Mouse (Mus musculus) liver, embryonic 13.5 days (tissue): ENCODE data around the gene Zfp287. TPM values are rescaled to one million over a fixed set of nuclear protein-coding genes. Genes with fewer than 3 reads are reported as not detected.

Experiments used
- ATAC-seq: fragments of 200-750 bp; cut with Nextera tagmentation; 2 replicates; pipeline ENCODE4 v1.8.0; 2017; ENCODE audit warnings: low read depth, mild to moderate bottlenecking, moderate number of reproducible peaks, moderate library complexity
- DNase-seq: peaks from one replicate; pipeline ENCODE4 v3.0.0; 2022
- H3K27ac ChIP-seq: fragments of 300-500 bp; sonication (generic); 2 replicates; pipeline ENCODE4 v1.5.1; 2015; ENCODE audit warnings: moderate library complexity, mild to moderate bottlenecking, inconsistent platforms
- H3K27me3 ChIP-seq: fragments of 300-500 bp; sonication (generic); 2 replicates; pipeline ENCODE4 v1.6.1; 2015; ENCODE audit warnings: mild to moderate bottlenecking, inconsistent platforms
- H3K36me3 ChIP-seq: fragments of 300-500 bp; sonication (generic); 2 replicates; pipeline ENCODE4 v1.6.1; 2015; ENCODE audit warnings: mild to moderate bottlenecking, inconsistent platforms
- H3K4me1 ChIP-seq: fragments of 300-500 bp; sonication (generic); replicated peaks from 2 replicates; pipeline ENCODE4 v1.6.1; 2015; ENCODE audit warnings: inconsistent platforms
- H3K4me2 ChIP-seq: fragments of 300-500 bp; sonication (generic); 2 replicates; pipeline ENCODE4 v1.6.1; 2015; ENCODE audit warnings: inconsistent platforms, mild to moderate bottlenecking, moderate library complexity
- H3K4me3 ChIP-seq: fragments of 300-500 bp; sonication (generic); replicated peaks from 2 replicates; pipeline ENCODE4 v1.5.1; 2015; ENCODE audit warnings: mild to moderate bottlenecking, inconsistent platforms
- H3K9ac ChIP-seq: fragments of 300-500 bp; sonication (generic); 2 replicates; pipeline ENCODE4 v1.6.1; 2015; ENCODE audit warnings: mild to moderate bottlenecking, inconsistent platforms
- H3K9me3 ChIP-seq: fragments of 300-500 bp; sonication (generic); replicated peaks from 2 replicates; pipeline ENCODE4 v1.6.1; 2016; ENCODE audit warnings: inconsistent platforms
- WGBS: fragments of 180-500 bp; shearing (Covaris S2); methylation state at CpG from one replicate; pipeline ENCODE4 v1.1.7; 2015; ENCODE audit not compliant: insufficient replicate concordance; 5-methylcytosine and 5-hydroxymethylcytosine counted together
- polyA plus RNA-seq: library from polyadenylated mRNA; unstranded; fragments of >200 nt; fragmentation: Nextera tagmentation; extraction: Ambion mirVana; gene quantifications from 2 replicates; pipeline ENCODE4 v1.2.1, GENCODE M21; 2015

Gene Zfp287
- polyA plus RNA-seq, 1 experiment from 2014 or later: 0.47 TPM

DNA sequence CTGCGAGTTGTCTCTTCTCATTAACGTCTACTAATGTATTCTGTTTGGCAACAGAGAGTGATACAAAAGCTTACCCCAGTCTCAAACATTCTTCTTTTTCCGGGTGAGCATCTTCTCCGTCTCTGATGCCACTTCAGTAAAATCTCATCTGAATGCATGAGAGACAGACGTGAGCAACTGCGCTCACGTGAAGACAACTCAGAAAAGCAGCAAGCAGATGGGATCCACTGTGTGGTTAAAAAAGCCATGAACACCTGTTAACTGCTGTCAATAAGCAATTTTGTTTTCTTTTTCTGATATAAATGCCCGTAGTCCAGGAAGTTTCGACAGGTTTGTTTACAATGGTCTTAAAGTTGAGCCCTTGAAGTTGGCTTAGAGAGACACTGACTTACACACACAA is 15.5 kb upstream of the Zfp287 start:
- DNase-seq: no peak

DNA sequence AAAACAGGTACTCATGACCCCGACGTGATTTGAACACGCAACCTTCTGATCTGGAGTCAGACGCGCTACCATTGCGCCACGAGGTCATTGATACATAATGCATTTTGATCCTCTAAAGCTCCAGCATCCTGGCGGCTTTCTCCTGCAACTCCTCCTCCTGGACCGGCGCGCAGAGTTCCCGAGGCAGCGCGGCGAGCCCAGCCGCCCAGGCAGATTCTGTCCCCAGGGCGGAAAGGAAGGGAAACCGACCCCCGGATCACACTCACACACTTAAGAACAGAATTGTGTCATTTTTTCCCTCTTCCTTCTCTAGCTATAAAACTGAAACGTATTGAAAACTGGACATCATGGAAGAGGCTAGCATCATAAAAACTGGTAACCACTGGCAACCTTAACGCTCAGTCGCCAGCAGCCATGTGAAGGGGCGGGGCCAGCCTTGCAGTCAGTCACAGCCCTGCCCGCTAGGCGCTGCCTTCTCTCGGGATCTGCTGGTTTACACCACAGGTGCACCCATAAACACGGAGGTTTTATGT is 14.4 kb upstream of the Zfp287 start:
- ATAC-seq: peak; percentile 45; the same call in 1 of the 2 replicates
- Histone ChIP-seq H3K4me1 (0 out of 2 replicates have a peak, but pooled peaks cover 2% of the 10 kb centered on the region), H3K27me3 (peaks cover 38% of the 10 kb centered on the region), H3K4me2 (peak overlapping the region; percentile 52), H3K27ac (no peak overlapping the region), H3K9me3 (no peaks in the 10 kb centered on the region), H3K36me3 (no peaks in the 10 kb centered on the region), H3K4me3 (peak overlapping the region; percentile 30), H3K9ac (no peak overlapping the region)
- no peak for DNase-seq
- 5% methylated on average over 27 of the region's 27 CpGs for WGBS

More for the DNA sequence above, 15.5 kb upstream of the Zfp287 start:
- no peak for ATAC-seq
- Histone ChIP-seq H3K27me3 (peaks cover 42% of the 10 kb centered on the region), H3K36me3 (no peaks in the 10 kb centered on the region), H3K4me1 (0 out of 2 replicates have a peak, but pooled peaks cover 2% of the 10 kb centered on the region), H3K9ac (no peak overlapping the region), H3K9me3 (no peaks in the 10 kb centered on the region), H3K4me3 (no peak overlapping the region), H3K4me2 (no peak overlapping the region), H3K27ac (no peak overlapping the region)
- WGBS: 69% methylated on average over 9 of the region's 9 CpGs

DNA sequence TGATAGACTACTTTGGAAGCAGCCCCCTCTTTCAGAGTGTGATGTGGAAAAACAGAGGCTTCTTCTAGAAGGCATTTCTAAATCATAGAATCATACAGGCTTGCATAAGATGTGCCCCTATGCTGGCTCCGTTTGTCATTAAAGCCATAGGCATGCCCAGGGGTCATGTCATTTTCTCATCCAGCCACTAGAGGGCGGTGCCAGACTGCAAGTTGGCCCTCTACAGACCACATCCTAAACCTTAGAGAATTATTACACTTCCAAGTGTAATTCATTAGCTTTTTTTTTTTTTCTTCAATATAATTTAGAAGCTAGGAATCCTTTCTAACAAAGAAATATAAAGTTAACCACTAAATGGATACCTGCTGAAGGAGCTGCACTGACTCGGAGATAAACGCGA is 12.4 kb upstream of the Zfp287 start:
- no peak overlapping the region for H3K4me2 ChIP-seq
- WGBS: 50% methylated on average over 5 of the region's 5 CpGs
- H3K9me3 ChIP-seq: no peaks in the 10 kb centered on the region
- peaks cover 30% of the 10 kb centered on the region for H3K27me3 ChIP-seq
- DNase-seq (peak; percentile 30), ATAC-seq (0 out of 2 replicates have a peak, but pooled peaks have one; percentile 41)
- H3K4me3 ChIP-seq: no peak overlapping the region
- no peak overlapping the region for H3K27ac ChIP-seq
- 0 out of 2 replicates have a peak, but pooled peaks cover 2% of the 10 kb centered on the region for H3K4me1 ChIP-seq
- no peak overlapping the region for H3K9ac ChIP-seq
- H3K36me3 ChIP-seq: no peaks in the 10 kb centered on the region

DNA sequence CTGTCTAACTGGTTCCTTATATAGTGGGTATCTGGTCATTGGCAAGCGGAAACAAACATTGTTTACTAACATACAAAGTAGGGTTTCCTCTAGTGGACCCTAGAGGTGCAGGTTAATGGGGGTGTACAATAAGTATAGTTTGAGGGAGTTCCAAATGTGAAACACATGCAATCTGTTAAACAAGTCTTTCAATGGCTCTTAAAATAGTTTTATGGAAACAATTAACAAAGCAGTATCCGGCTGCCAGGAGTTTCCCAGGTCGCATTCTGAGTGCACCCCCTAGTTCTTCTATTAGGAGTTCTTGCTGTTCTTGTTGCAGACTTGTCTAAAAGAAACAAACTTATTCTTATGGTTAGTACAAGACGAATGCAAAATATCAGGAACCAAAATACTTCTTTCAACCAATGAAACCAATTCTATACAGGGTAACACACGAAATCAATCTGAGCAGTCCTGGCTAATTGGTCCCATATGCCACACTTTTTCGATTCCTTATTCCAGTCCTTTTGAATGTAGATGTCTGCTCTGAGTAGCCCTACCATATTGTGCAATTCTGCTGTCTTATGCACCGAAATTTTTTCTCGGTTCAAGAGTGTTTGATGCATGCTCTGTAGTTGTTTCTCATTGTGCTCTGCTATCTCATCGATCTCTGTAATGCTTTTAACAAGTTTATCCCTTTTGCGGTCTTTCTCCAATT is 10.7 kb upstream of the Zfp287 start:
- no peak overlapping the region for H3K4me3 ChIP-seq
- H3K9me3 ChIP-seq: no peaks in the 10 kb centered on the region
- 65% methylated on average over 10 of the region's 10 CpGs for WGBS
- DNase-seq: no peak
- no peak overlapping the region for H3K9ac ChIP-seq
- H3K27ac ChIP-seq: no peak overlapping the region
- H3K27me3 ChIP-seq: peaks cover 23% of the 10 kb centered on the region
- H3K4me1 ChIP-seq: 0 out of 2 replicates have a peak, but pooled peaks cover 2% of the 10 kb centered on the region
- no peak for ATAC-seq
- H3K4me2 ChIP-seq: no peak overlapping the region
- H3K36me3 ChIP-seq: no peaks in the 10 kb centered on the region

DNA sequence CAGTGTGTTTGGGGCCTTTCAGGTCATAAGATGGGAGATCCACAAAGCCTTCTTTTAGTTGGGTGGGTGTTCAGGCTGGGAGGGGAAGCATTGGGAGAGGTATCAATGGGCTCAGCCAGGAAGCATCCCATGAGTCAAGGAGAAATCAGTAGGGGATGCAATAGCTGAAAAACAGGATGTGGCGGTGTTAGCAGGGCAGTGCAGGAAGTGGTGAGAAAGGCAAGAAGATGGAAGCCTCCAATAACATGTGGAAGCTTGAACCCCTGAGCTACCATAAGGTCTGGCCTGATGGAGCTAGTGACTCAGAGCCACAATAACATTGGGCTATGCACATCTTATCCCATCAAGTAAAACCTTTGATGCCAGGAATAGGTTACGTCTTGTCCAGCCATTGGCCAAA is 9.5 kb upstream of the Zfp287 start:
- DNase-seq (no peak), ATAC-seq (no peak)
- Histone ChIP-seq H3K27me3 (peaks cover 13% of the 10 kb centered on the region), H3K9ac (no peak overlapping the region), H3K27ac (no peak overlapping the region), H3K4me2 (no peak overlapping the region), H3K4me1 (no peaks in the 10 kb centered on the region), H3K36me3 (no peaks in the 10 kb centered on the region), H3K4me3 (no peak overlapping the region), H3K9me3 (no peaks in the 10 kb centered on the region)
- WGBS: 66% methylated on average over 2 of the region's 2 CpGs

DNA sequence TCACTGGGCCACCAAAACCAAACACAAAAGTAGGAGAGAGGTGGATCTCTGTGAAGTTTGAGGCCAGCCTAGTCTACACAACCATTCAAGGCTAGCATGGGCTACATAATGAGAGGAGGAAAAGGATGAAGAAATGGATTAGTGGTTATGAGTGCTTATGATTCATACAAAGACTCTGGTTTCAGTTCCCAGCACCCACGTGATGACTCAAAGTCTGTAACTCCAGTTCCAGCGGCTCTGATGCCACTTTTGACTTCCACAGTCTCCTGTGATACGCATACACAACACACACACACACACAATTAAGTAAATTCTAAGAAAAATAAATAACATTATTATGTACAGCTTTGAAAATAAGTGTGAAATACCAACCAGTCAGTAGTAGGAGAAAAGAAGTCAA is 960 bp upstream of the Zfp287 start:
- H3K4me2 ChIP-seq: no peak overlapping the region
- H3K27me3 ChIP-seq: peaks cover 35% of the 10 kb centered on the region
- ATAC-seq (no peak), DNase-seq (no peak)
- 48% methylated on average over 3 of the region's 3 CpGs for WGBS
- no peaks in the 10 kb centered on the region for H3K9me3 ChIP-seq
- H3K9ac ChIP-seq: no peak overlapping the region
- H3K27ac ChIP-seq: no peak overlapping the region
- H3K4me1 ChIP-seq: peaks cover 9% of the 10 kb centered on the region
- H3K36me3 ChIP-seq: no peaks in the 10 kb centered on the region
- H3K4me3 ChIP-seq: no peak overlapping the region

DNA sequence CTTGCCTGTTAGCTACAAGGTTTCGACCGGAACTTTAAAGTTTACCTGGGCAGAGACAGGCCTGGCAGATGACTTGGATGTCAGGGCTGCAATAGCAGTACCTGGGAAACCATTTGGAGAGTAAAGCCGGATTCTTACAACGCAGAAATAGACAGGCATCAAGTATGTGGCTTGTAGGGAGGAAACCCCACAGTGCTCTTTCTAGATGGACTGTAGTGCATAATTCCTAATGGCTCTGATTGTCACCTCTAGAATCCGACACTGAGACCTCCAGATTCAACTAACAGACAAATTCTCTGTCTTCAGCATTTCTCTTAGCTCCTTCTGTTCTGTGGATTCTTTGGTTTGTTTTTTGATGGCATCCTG is 300 bp upstream of the Zfp287 start:
- Histone ChIP-seq H3K9me3 (no peaks in the 10 kb centered on the region), H3K4me2 (peak overlapping the region; percentile 75), H3K27me3 (peaks cover 35% of the 10 kb centered on the region), H3K36me3 (no peaks in the 10 kb centered on the region), H3K27ac (no peak overlapping the region), H3K9ac (no peak overlapping the region), H3K4me3 (peak overlapping the region; percentile 58), H3K4me1 (peaks cover 9% of the 10 kb centered on the region)
- ATAC-seq (no peak), DNase-seq (no peak)
- 19% methylated on average over 5 of the region's 5 CpGs for WGBS

DNA sequence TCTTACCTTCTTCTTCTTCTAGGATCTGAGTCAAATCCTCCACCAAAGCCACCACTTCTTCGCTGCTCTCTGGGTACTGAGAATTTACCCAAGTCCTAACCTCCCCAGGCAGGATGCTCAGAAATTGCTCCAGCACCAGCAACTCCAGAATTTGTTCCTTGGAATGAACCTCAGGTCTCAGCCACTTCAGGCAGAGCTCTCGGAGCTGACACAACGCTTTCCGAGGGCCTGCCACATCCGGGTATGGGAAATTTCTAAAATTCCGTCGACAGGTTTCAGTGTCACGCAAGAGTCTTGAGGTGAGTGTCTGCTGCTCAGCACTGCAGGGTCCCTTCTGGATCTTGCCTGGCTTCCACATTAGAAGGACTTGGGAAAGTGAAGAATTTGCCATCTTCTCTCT is 3.4 kb downstream of the Zfp287 start:
- H3K4me2 ChIP-seq: no peak overlapping the region
- H3K9me3 ChIP-seq: no peaks in the 10 kb centered on the region
- H3K27me3 ChIP-seq: peaks cover 33% of the 10 kb centered on the region
- no peaks in the 10 kb centered on the region for H3K36me3 ChIP-seq
- no peak for DNase-seq
- ATAC-seq: no peak
- H3K4me1 ChIP-seq: peaks cover 9% of the 10 kb centered on the region
- H3K9ac ChIP-seq: no peak overlapping the region
- no peak overlapping the region for H3K27ac ChIP-seq
- no peak overlapping the region for H3K4me3 ChIP-seq
- 73% methylated on average over 8 of the region's 8 CpGs for WGBS

DNA sequence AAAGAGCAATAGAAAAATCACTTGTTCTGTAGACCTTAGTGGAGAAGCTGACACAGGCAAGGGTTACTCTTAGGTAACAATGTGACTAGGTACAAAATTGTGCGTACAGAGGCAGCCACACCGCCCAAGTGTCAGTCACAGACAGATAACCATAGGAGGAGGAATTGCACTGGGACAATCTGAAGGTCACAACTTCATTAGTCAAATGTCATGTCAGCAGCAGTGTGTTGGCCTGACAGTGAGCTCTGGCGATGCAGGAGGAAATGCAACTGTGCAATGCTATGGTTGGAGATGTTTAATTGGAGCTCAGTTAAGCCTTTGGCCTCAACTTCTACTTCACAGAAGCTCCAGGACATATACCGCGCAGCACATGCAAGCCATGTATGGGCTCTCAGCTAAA is 21.0 kb downstream of the Zfp287 start:
- Histone ChIP-seq H3K4me2 (no peak overlapping the region), H3K27ac (no peak overlapping the region), H3K36me3 (no peaks in the 10 kb centered on the region), H3K9ac (no peak overlapping the region), H3K4me3 (no peak overlapping the region), H3K4me1 (no peaks in the 10 kb centered on the region), H3K27me3 (no peaks in the 10 kb centered on the region), H3K9me3 (no peaks in the 10 kb centered on the region)
- WGBS: 64% methylated on average over 5 of the region's 5 CpGs
- DNase-seq (no peak), ATAC-seq (no peak)

DNA sequence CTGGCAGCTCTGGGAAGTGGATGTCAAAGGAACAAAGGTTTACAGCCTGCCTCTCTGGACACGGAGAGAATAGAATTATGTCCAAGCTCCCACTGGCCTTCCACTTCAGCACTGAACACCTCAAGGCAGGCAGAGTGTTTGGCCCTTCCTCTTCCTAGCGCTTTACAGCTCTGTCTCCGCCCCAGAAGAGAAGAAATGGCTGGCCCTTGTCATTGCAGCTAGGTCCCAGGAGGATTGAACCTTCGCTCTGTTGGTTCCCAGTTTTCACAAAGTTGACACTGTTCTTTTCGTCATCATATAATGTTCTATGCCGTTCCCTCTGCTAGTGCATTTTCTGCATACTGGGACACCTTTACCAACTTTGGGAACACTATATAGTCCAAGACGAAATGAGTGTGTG is 23.5 kb downstream of the Zfp287 start:
- no peak overlapping the region for H3K9ac ChIP-seq
- H3K4me1 ChIP-seq: no peaks in the 10 kb centered on the region
- no peaks in the 10 kb centered on the region for H3K27me3 ChIP-seq
- no peak overlapping the region for H3K27ac ChIP-seq
- ATAC-seq: no peak
- H3K9me3 ChIP-seq: no peaks in the 10 kb centered on the region
- no peak overlapping the region for H3K4me2 ChIP-seq
- WGBS: 66% methylated on average over 7 of the region's 7 CpGs
- no peak overlapping the region for H3K4me3 ChIP-seq
- H3K36me3 ChIP-seq: no peaks in the 10 kb centered on the region
- no peak for DNase-seq

DNA sequence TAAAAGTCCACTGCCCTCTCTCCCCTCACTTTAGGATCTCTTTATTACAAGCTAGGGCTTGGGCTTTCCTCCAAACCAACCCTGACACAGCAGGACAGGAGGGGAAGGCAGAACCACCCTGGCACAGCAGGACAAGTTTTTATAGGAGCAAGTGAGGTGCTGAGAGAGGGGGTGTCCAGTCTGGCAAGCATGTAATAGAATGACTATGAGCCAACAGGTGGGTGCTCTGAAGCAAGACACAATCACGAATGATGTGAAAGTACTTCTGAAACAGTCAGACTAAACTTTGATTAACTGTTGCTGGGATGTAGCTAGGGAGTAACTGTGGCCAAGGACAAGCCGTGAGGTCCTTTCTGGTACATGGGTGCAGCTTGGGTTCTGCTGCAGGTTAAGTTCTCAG is 25.6 kb downstream of the Zfp287 start:
- Histone ChIP-seq H3K4me2 (no peak overlapping the region), H3K27ac (no peak overlapping the region), H3K36me3 (no peaks in the 10 kb centered on the region), H3K27me3 (no peaks in the 10 kb centered on the region), H3K9me3 (no peaks in the 10 kb centered on the region), H3K4me1 (no peaks in the 10 kb centered on the region), H3K4me3 (no peak overlapping the region), H3K9ac (no peak overlapping the region)
- DNase-seq (no peak), ATAC-seq (no peak)
- WGBS: 73% methylated on average over 2 of the region's 2 CpGs

DNA sequence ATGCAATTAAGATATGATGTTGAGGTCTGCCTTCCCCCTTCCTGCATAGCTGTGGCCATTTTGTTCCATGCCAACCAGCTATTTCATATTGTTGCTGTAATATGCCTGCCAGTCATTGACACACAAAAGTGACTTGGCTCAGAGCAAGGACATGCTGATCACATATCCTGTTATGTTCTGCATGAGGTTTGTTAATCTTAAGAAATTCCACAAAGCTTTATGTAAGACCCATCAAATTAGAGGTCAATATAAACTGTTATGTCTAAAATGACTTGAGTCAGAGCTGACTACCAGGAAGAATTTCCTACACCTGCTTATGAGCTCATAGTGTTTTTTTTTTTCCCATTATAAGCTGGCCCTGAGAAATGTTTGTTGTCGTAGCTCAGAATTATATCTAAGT is 30.5 kb downstream of the Zfp287 start:
- no peak overlapping the region for H3K4me3 ChIP-seq
- 52% methylated on average over 1 of the region's 1 CpGs for WGBS

More for the DNA sequence above, 30.5 kb downstream of the Zfp287 start:
- ATAC-seq (no peak), DNase-seq (no peak)
- Histone ChIP-seq H3K9me3 (no peaks in the 10 kb centered on the region), H3K27me3 (no peaks in the 10 kb centered on the region), H3K4me1 (no peaks in the 10 kb centered on the region), H3K27ac (no peak overlapping the region), H3K9ac (no peak overlapping the region), H3K4me2 (no peak overlapping the region), H3K36me3 (no peaks in the 10 kb centered on the region)
